Mouse (Mus musculus) olfactory bulb, adult 2 months (tissue): ENCODE results near the gene Ppfibp1.

ENCODE experiments used
- CTCF ChIP-seq: fragments of 200-500 bp; IDR thresholded peaks from 2 replicates; pipeline ENCODE4 v1.5.1; 2012; ENCODE audit warnings: low read depth, mild to moderate bottlenecking, low read length, moderate library complexity; ENCODE audit not compliant: insufficient read depth
- POLR2A ChIP-seq: fragments of 200-500 bp; IDR thresholded peaks from 2 replicates; pipeline ENCODE4 v1.6.1; 2012; ENCODE audit warnings: mild to moderate bottlenecking, low read depth, low read length, moderate library complexity; ENCODE audit not compliant: insufficient read depth

GRCm38 (mm10) chr6:146944830-146945229 is 56.5 kb downstream of the Ppfibp1 start:
- TF ChIP-seq POLR2A (no peak), CTCF (no peak)
